Mouse (Mus musculus) embryo, embryonic 10 days (tissue): ENCODE data around the gene Olfr49.
A peak's percentile ranks its signal among the peaks of the same experiment; 100 is the strongest.
"Not testable (repeated sequence)": the region's sequence is repeated elsewhere in the genome, so short reads cannot be mapped to it uniquely, and the experiment has no call there.

ENCODE experiments used
- DNase-seq: peaks from one replicate; pipeline ENCODE4 v3.0.0-alpha.2; 2015; ENCODE audit warnings: low spot score

Gene Olfr49

GRCm38 (mm10) chr14:54231176-54231956, 53.4 kb downstream of the Olfr49 start:
- no peak for DNase-seq

- no peak for DNase-seq
Observed at GRCm38 (mm10) chr14:54230638-54231150, 54.0 kb downstream of the Olfr49 start.

- DNase-seq: not testable (repeated sequence)
Observed at GRCm38 (mm10) chr14:54229849-54230248, 54.9 kb downstream of the Olfr49 start.

GRCm38 (mm10) chr14:54228933-54229713, 55.6 kb downstream of the Olfr49 start:
- DNase-seq: peak; percentile 38

GRCm38 (mm10) chr14:54228501-54228900, 56.2 kb downstream of the Olfr49 start:
- DNase-seq: no peak
